Comparison of ENCODE assay signal across 8 mouse cellular contexts in the genomic region with DNA sequence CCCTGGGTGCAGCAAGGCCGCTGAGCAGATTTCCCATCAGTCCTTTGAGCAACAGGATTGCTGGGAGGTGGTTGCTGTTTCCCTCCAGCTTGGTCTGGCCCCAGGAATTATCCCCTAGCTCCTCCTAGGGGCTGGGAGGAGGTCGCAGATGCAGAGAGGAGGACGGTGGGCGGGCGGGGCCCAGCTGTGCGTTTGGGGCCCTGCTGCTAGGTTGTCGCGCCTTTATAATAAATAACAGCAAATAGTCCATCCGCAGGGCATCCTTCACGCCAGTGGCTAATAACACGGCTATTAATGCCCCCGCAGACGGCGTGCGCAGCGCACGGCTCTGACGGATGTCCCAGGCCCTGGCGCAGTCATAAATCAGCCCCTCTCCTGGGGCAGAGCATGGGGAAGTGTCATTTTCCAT. TPM values are rescaled to one million over a fixed set of nuclear protein-coding genes. Genes with fewer than 3 reads are reported as not detected.
DNase-seq lines count a peak whose midpoint lies in the region; ATAC-seq lines count a peak whose summit lies in the region.

No protein-coding gene starts in this region.

- WGBS in kidney, embryonic 14.5 days: 12% methylated on average over 19 of the region's 19 CpGs
- 12% methylated on average over 19 of the region's 19 CpGs for WGBS in intestine, embryonic 14.5 days
- WGBS in midbrain, embryonic 14.5 days: 4% methylated on average over 19 of the region's 19 CpGs

- DNase-seq in kidney, postnatal 25 days: no peak
- peak; percentile 63 for DNase-seq in forelimb bud, embryonic 11.5 days (ENCODE audit: low read depth, low spot score)
- peak; percentile 83 for DNase-seq in intestine, embryonic 14.5 days (ENCODE audit: low spot score)
- DNase-seq in midbrain, embryonic 14.5 days: peak; percentile 67
- no peak for DNase-seq in urinary bladder, postnatal 10 days (ENCODE audit: low spot score)

- H3K4me2 ChIP-seq in kidney, embryonic 14.5 days (replicated peaks; ENCODE audit: low read depth, low read length): peak overlapping the region; percentile 27; the same call in 1 of the 2 replicates
- peak overlapping the region; percentile 50 for H3K4me2 ChIP-seq in intestine, embryonic 14.5 days (ENCODE audit: low read length)
- H3K4me2 ChIP-seq in midbrain, embryonic 14.5 days (ENCODE audit: low read length): peak overlapping the region; percentile 31

- H3K9ac ChIP-seq in kidney, embryonic 14.5 days (ENCODE audit: low read depth, low read length): peak overlapping the region; percentile 12; the same call in 1 of the 2 replicates
- H3K9ac ChIP-seq in intestine, embryonic 14.5 days (ENCODE audit: low read length): peak overlapping the region; percentile 32; the same call in 1 of the 2 replicates
- H3K9ac ChIP-seq in midbrain, embryonic 14.5 days (replicated peaks; ENCODE audit: low read length): no peak overlapping the region; the same call in 1 of the 2 replicates

- no peaks in the 10 kb centered on the region for H3K9me3 ChIP-seq in kidney, embryonic 14.5 days (ENCODE audit: control insufficient read depth, low read length)
- no peaks in the 10 kb centered on the region for H3K9me3 ChIP-seq in intestine, embryonic 14.5 days (ENCODE audit: control insufficient read depth, low read length)
- H3K9me3 ChIP-seq in midbrain, embryonic 14.5 days (ENCODE audit: control insufficient read depth, low read length): no peaks in the 10 kb centered on the region

- peak; percentile 61; the same call in 1 of the 2 replicates for ATAC-seq in kidney, embryonic 14.5 days (ENCODE audit: low FRiP score, low TSS enrichment)
- ATAC-seq in intestine, embryonic 14.5 days (replicated peaks; ENCODE audit: low FRiP score, low TSS enrichment, low read depth): peak; percentile 76
- no peak for ATAC-seq in midbrain, embryonic 14.5 days (ENCODE audit: low FRiP score, low TSS enrichment)
- ATAC-seq in erythroid progenitor cell, adult 5-6 weeks (replicated peaks; ENCODE audit: low FRiP score, poor library complexity, severe bottlenecking): no peak
- ATAC-seq in cerebellum, adult (ENCODE audit: insufficient number of reproducible peaks, low FRiP score, low TSS enrichment): no peak

- H3K36me3 ChIP-seq in kidney, embryonic 14.5 days (ENCODE audit: control insufficient read depth, insufficient read depth, low read length): no peaks in the 10 kb centered on the region
- no peaks in the 10 kb centered on the region for H3K36me3 ChIP-seq in intestine, embryonic 14.5 days (ENCODE audit: control insufficient read depth, insufficient read depth, low read length)
- no peaks in the 10 kb centered on the region for H3K36me3 ChIP-seq in midbrain, embryonic 14.5 days (ENCODE audit: control insufficient read depth, insufficient read depth, low read length)

- H3K27me3 ChIP-seq in kidney, embryonic 14.5 days (ENCODE audit: control insufficient read depth, insufficient read depth, low read length): peaks cover 11% of the 10 kb centered on the region; the same call in 1 of the 2 replicates
- no peaks in the 10 kb centered on the region for H3K27me3 ChIP-seq in intestine, embryonic 14.5 days (replicated peaks; ENCODE audit: control insufficient read depth, insufficient read depth, low read length)
- H3K27me3 ChIP-seq in midbrain, embryonic 14.5 days (ENCODE audit: control insufficient read depth, insufficient read depth, low read length): no peaks in the 10 kb centered on the region

- H3K4me3 ChIP-seq in kidney, embryonic 14.5 days (ENCODE audit: low read length): peak overlapping the region; percentile 5; the same call in 1 of the 2 replicates
- H3K4me3 ChIP-seq in intestine, embryonic 14.5 days (ENCODE audit: low read depth, low read length): peak overlapping the region; percentile 17
- H3K4me3 ChIP-seq in midbrain, embryonic 14.5 days (replicated peaks; ENCODE audit: low read depth, low read length): no peak overlapping the region

- H3K27ac ChIP-seq in kidney, embryonic 14.5 days (ENCODE audit: low read depth, low read length): no peak overlapping the region
- H3K27ac ChIP-seq in intestine, embryonic 14.5 days (ENCODE audit: low read depth): peak overlapping the region; percentile 62; the same call in 1 of the 2 replicates
- peak overlapping the region; percentile 34; the same call in 1 of the 2 replicates for H3K27ac ChIP-seq in midbrain, embryonic 14.5 days (replicated peaks; ENCODE audit: low read depth, low read length)

- H3K4me1 ChIP-seq in kidney, embryonic 14.5 days (ENCODE audit: control insufficient read depth, insufficient read depth, low read length): peaks cover 45% of the 10 kb centered on the region
- H3K4me1 ChIP-seq in intestine, embryonic 14.5 days (replicated peaks; ENCODE audit: control insufficient read depth, insufficient read depth, low read length): peaks cover 18% of the 10 kb centered on the region
- peaks cover 44% of the 10 kb centered on the region for H3K4me1 ChIP-seq in midbrain, embryonic 14.5 days (ENCODE audit: control insufficient read depth, insufficient read depth, low read length)

RNA-seq across cellular contexts. Expression of a gene that starts 1.5 kb away (rescaled TPM):
- 3.0 and 5.5 TPM in 2 replicates for polyA plus RNA-seq in kidney, embryonic 14.5 days (2014; fragmentation: Nextera tagmentation; extraction: Ambion mirVana)
- polyA plus RNA-seq in intestine, embryonic 14.5 days (2014; fragmentation: Nextera tagmentation; extraction: Ambion mirVana): 3.6 TPM in 2 replicates
- 7.0 and 10.2 TPM in 2 replicates for polyA plus RNA-seq in midbrain, embryonic 14.5 days (2014; fragmentation: Nextera tagmentation; extraction: Ambion mirVana)
- total RNA-seq in erythroid progenitor cell, adult 5-6 weeks (2015; ENCODE audit: low replicate concordance): not detected in 2 replicates
- not detected in 2 replicates for total RNA-seq in erythroid progenitor cell, adult 5-6 weeks (2017; ENCODE audit: low replicate concordance)

RNA-seq across cellular contexts. Expression of a gene that starts 47.4 kb away (rescaled TPM):
- polyA plus RNA-seq in kidney, embryonic 14.5 days (2014; fragmentation: Nextera tagmentation; extraction: Ambion mirVana): 9.9 and 10.7 TPM in 2 replicates
- polyA plus RNA-seq in intestine, embryonic 14.5 days (2014; fragmentation: Nextera tagmentation; extraction: Ambion mirVana): 7.1 and 8.5 TPM in 2 replicates
- 3.4 and 3.9 TPM in 2 replicates for polyA plus RNA-seq in midbrain, embryonic 14.5 days (2014; fragmentation: Nextera tagmentation; extraction: Ambion mirVana)
- total RNA-seq in erythroid progenitor cell, adult 5-6 weeks (2015; ENCODE audit: low replicate concordance): not detected in 2 replicates
- total RNA-seq in erythroid progenitor cell, adult 5-6 weeks (2017; ENCODE audit: low replicate concordance): 0.53 and 1.2 TPM in 2 replicates

Comparison
In these comparisons a context has a peak if more than half of its experiments do, and no peak if none do; other contexts are left out.
1. ATAC-seq: peak in kidney, embryonic 14.5 days (single experiment) and intestine, embryonic 14.5 days (single experiment); none in midbrain, embryonic 14.5 days (single experiment), erythroid progenitor cell, adult 5-6 weeks (single experiment) and cerebellum, adult (single experiment).
2. DNase-seq: peak in forelimb bud, embryonic 11.5 days (single experiment), intestine, embryonic 14.5 days (single experiment) and midbrain, embryonic 14.5 days (single experiment); none in kidney, postnatal 25 days (0 of 2) and urinary bladder, postnatal 10 days (single experiment).
3. Peak in every context shown above with its lines, with median percentiles within 50 percentile points of each other: H3K4me2 ChIP-seq.